Mouse (Mus musculus) kidney, postnatal 0 days (tissue): ENCODE data around the gene Padi1. TPM values are rescaled to one million over a fixed set of nuclear protein-coding genes. Genes with fewer than 3 reads are reported as not detected.

ENCODE experiments used
- ATAC-seq: fragments of 200-750 bp; cut with Nextera tagmentation; replicated peaks from 2 replicates; pipeline ENCODE4 v1.8.0; 2017; ENCODE audit warnings: low read depth, moderate number of reproducible peaks, moderate TSS enrichment, moderate library complexity; ENCODE audit not compliant: low FRiP score
- DNase-seq: peaks from one replicate; pipeline ENCODE4 v3.0.0-alpha.2; 2016; ENCODE audit warnings: low spot score
- H3K27ac ChIP-seq: fragments of 300-500 bp; sonication (generic); 2 replicates; pipeline ENCODE4 v1.5.1; 2014; ENCODE audit warnings: mild to moderate bottlenecking
- H3K27me3 ChIP-seq: fragments of 300-500 bp; sonication (generic); 2 replicates; pipeline ENCODE4 v1.6.1; 2014; ENCODE audit warnings: low read length, mixed read lengths; ENCODE audit not compliant: insufficient read depth
- H3K36me3 ChIP-seq: fragments of 300-500 bp; sonication (generic); 2 replicates; pipeline ENCODE4 v1.6.1; 2014; ENCODE audit warnings: low read length, mixed read lengths; ENCODE audit not compliant: insufficient read depth
- H3K4me1 ChIP-seq: fragments of 300-500 bp; sonication (generic); replicated peaks from 2 replicates; pipeline ENCODE4 v1.6.1; 2014; ENCODE audit warnings: antibody characterized with exemption, low read length, mixed read lengths; ENCODE audit not compliant: insufficient read depth
- H3K4me2 ChIP-seq: fragments of 300-500 bp; sonication (generic); 2 replicates; pipeline ENCODE4 v1.6.1; 2014; ENCODE audit warnings: mild to moderate bottlenecking, low read length, moderate library complexity, mixed read lengths
- H3K4me3 ChIP-seq: fragments of 300-500 bp; sonication (generic); replicated peaks from 2 replicates; pipeline ENCODE4 v1.5.1; 2014; ENCODE audit warnings: low read depth, low read length
- H3K9ac ChIP-seq: fragments of 300-500 bp; sonication (generic); 2 replicates; pipeline ENCODE4 v1.6.1; 2014; ENCODE audit warnings: low read depth, low read length
- H3K9me3 ChIP-seq: fragments of 300-500 bp; sonication (generic); replicated peaks from 2 replicates; pipeline ENCODE4 v1.6.1; 2016; ENCODE audit warnings: low read length, inconsistent platforms, mixed read lengths
- CTCF ChIP-seq: IDR thresholded peaks from 2 replicates; pipeline ENCODE4 v1.5.1; 2016; ENCODE audit warnings: antibody characterized with exemption, low read depth, mild to moderate bottlenecking, moderate library complexity
- WGBS: fragments of 180-500 bp; shearing (Covaris S2); extraction: QIAGEN DNeasy Blood & Tissue Kit; methylation state at CpG from one replicate; pipeline ENCODE4 v1.1.7; 2014; 5-methylcytosine and 5-hydroxymethylcytosine counted together
- polyA plus RNA-seq: library from polyadenylated mRNA; unstranded; fragments of >200 nt; fragmentation: Nextera tagmentation; extraction: Ambion mirVana; gene quantifications from 2 replicates; pipeline ENCODE4 v1.2.1, GENCODE M21; 2015

Padi1 gene
- polyA plus RNA-seq, 1 experiment from 2014 or later, result 0.28 TPM

- no peak for TF ChIP-seq CTCF
- no peaks in the 10 kb centered on the region for H3K36me3 ChIP-seq
- no peak overlapping the region for H3K27ac ChIP-seq
- H3K4me3 ChIP-seq, result no peak overlapping the region
- H3K4me1 ChIP-seq, result no peaks in the 10 kb centered on the region
- DNase-seq (no peak), ATAC-seq (no peak; the same call in 1 of the 2 replicates)
- H3K4me2 ChIP-seq, result no peak overlapping the region
- H3K9ac ChIP-seq, result no peak overlapping the region
- no peaks in the 10 kb centered on the region for H3K27me3 ChIP-seq
- WGBS, result 71% methylated on average over 15 of the region's 15 CpGs
- H3K9me3 ChIP-seq, result no peaks in the 10 kb centered on the region
These were observed 1.8 kb downstream of the Padi1 start for GRCm38 (mm10) chr4:140843670-140844280.

GRCm38 (mm10) chr4:140842909-140843308 is 2.7 kb downstream of the Padi1 start:
- ATAC-seq (no peak), DNase-seq (no peak)
- WGBS, result 62% methylated on average over 1 of the region's 1 CpGs
- Histone ChIP-seq H3K36me3 (no peaks in the 10 kb centered on the region), H3K4me1 (no peaks in the 10 kb centered on the region), H3K27me3 (no peaks in the 10 kb centered on the region), H3K27ac (no peak overlapping the region), H3K4me3 (no peak overlapping the region), H3K9ac (no peak overlapping the region), H3K9me3 (no peaks in the 10 kb centered on the region), H3K4me2 (no peak overlapping the region)
- no peak for TF ChIP-seq CTCF

- H3K4me2 ChIP-seq, result no peak overlapping the region
- no peak for TF ChIP-seq CTCF
- no peak for DNase-seq
- H3K4me3 ChIP-seq, result no peak overlapping the region
- H3K4me1 ChIP-seq, result peaks cover 2% of the 10 kb centered on the region; the same call in 1 of the 2 replicates
- H3K27ac ChIP-seq, result no peak overlapping the region
- H3K27me3 ChIP-seq, result no peaks in the 10 kb centered on the region
- peak; percentile 65; the same call in 1 of the 2 replicates for ATAC-seq
- no peak overlapping the region for H3K9ac ChIP-seq
- 29% methylated on average over 8 of the region's 8 CpGs for WGBS
- H3K36me3 ChIP-seq, result no peaks in the 10 kb centered on the region
- H3K9me3 ChIP-seq, result no peaks in the 10 kb centered on the region
These were observed 7.7 kb downstream of the Padi1 start for GRCm38 (mm10) chr4:140837879-140838278.

- Histone ChIP-seq H3K36me3 (no peaks in the 10 kb centered on the region), H3K27ac (no peak overlapping the region), H3K27me3 (no peaks in the 10 kb centered on the region), H3K4me2 (no peak overlapping the region), H3K4me1 (peaks cover 2% of the 10 kb centered on the region; the same call in 1 of the 2 replicates), H3K9me3 (no peaks in the 10 kb centered on the region), H3K4me3 (no peak overlapping the region), H3K9ac (no peak overlapping the region)
- peak; percentile 37 for ATAC-seq
- peak; percentile 36 for DNase-seq
- no peak for TF ChIP-seq CTCF
- 50% methylated on average over 11 of the region's 11 CpGs for WGBS
These were observed 9.2 kb downstream of the Padi1 start for GRCm38 (mm10) chr4:140836208-140836866.

GRCm38 (mm10) chr4:140835682-140836081 is 9.9 kb downstream of the Padi1 start:
- no peaks in the 10 kb centered on the region for H3K36me3 ChIP-seq
- no peak overlapping the region for H3K9ac ChIP-seq
- no peak overlapping the region for H3K4me3 ChIP-seq
- no peak for TF ChIP-seq CTCF
- H3K9me3 ChIP-seq, result no peaks in the 10 kb centered on the region
- peaks cover 2% of the 10 kb centered on the region; the same call in 1 of the 2 replicates for H3K4me1 ChIP-seq
- ATAC-seq, result no peak
- WGBS, result 8% methylated on average over 10 of the region's 10 CpGs
- DNase-seq, result peak; percentile 57
- H3K4me2 ChIP-seq, result no peak overlapping the region
- H3K27ac ChIP-seq, result no peak overlapping the region
- H3K27me3 ChIP-seq, result no peaks in the 10 kb centered on the region

GRCm38 (mm10) chr4:140834327-140834934 is 11.1 kb downstream of the Padi1 start:
- H3K27ac ChIP-seq, result no peak overlapping the region
- H3K36me3 ChIP-seq, result no peaks in the 10 kb centered on the region
- no peaks in the 10 kb centered on the region for H3K9me3 ChIP-seq
- peaks cover 2% of the 10 kb centered on the region; the same call in 1 of the 2 replicates for H3K4me1 ChIP-seq
- H3K4me2 ChIP-seq, result no peak overlapping the region
- DNase-seq (no peak), ATAC-seq (no peak)
- no peak overlapping the region for H3K4me3 ChIP-seq
- H3K9ac ChIP-seq, result no peak overlapping the region
- 77% methylated on average over 6 of the region's 6 CpGs for WGBS
- H3K27me3 ChIP-seq, result no peaks in the 10 kb centered on the region
- TF ChIP-seq CTCF, result no peak
